Mouse (Mus musculus) megakaryocyte progenitor cell, adult 5-6 weeks (primary cell): Measurements from ENCODE around the gene Tbc1d8. TPM values are rescaled to one million over a fixed set of nuclear protein-coding genes. Genes with fewer than 3 reads are reported as not detected.

Experiments used
- ATAC-seq: replicated peaks from 2 replicates; pipeline ENCODE4 v1.8.0; 2016; ENCODE audit warnings: mild to moderate bottlenecking, moderate TSS enrichment, inconsistent platforms; ENCODE audit not compliant: poor library complexity
- total RNA-seq, 2 experiments: library from RNA; stranded (forward) in 1 of 2; stranded (reverse) in 1 of 2; fragments of 157-497, 149-512 nt in 1 of 2; fragments of 200-1000 nt in 1 of 2; gene quantifications; 2 replicates each; pipeline versions ENCODE4 v1.2.3 to v1.2.4; 2015 to 2017

Tbc1d8 gene
- total RNA-seq, 2 experiments from 2014 or later: 15.9 to 27.7 TPM

- no peak for ATAC-seq
Measured at GRCm38 (mm10) chr1:39368267-39368841, 110.2 kb downstream of the Tbc1d8 start.

- peak; percentile 98 for ATAC-seq
Measured at GRCm38 (mm10) chr1:39367601-39368266, 110.8 kb downstream of the Tbc1d8 start, which contains the start of gene Rpl31. TSS of gene Rpl31 (plus strand) at chr1:39367842.

GRCm38 (mm10) chr1:39367045-39367444 is 111.5 kb downstream of the Tbc1d8 start:
- ATAC-seq: no peak

GRCm38 (mm10) chr1:39365562-39365961 is 113.0 kb downstream of the Tbc1d8 start:
- ATAC-seq: no peak

GRCm38 (mm10) chr1:39362515-39362893 is 116.1 kb downstream of the Tbc1d8 start:
- peak; percentile 63 for ATAC-seq

GRCm38 (mm10) chr1:39361754-39362514 is 116.6 kb downstream of the Tbc1d8 start:
- ATAC-seq: peak; percentile 48

- ATAC-seq: no peak
Measured at GRCm38 (mm10) chr1:39349427-39349826, 129.1 kb downstream of the Tbc1d8 start.

GRCm38 (mm10) chr1:39349001-39349400 is 129.6 kb downstream of the Tbc1d8 start:
- ATAC-seq: peak; percentile 68

- no peak for ATAC-seq
Measured at GRCm38 (mm10) chr1:39344981-39345600, 133.5 kb downstream of the Tbc1d8 start.

- no peak for ATAC-seq
Measured at GRCm38 (mm10) chr1:39343242-39343641, 135.3 kb downstream of the Tbc1d8 start.

GRCm38 (mm10) chr1:39341807-39342206 is 136.7 kb downstream of the Tbc1d8 start:
- ATAC-seq: no peak

GRCm38 (mm10) chr1:39340647-39341046 is 137.9 kb downstream of the Tbc1d8 start:
- ATAC-seq: peak; percentile 87

GRCm38 (mm10) chr1:39340156-39340555 is 138.4 kb downstream of the Tbc1d8 start:
- no peak for ATAC-seq

GRCm38 (mm10) chr1:39339455-39339854 is 139.1 kb downstream of the Tbc1d8 start:
- ATAC-seq: no peak

GRCm38 (mm10) chr1:39338831-39339230 is 139.7 kb downstream of the Tbc1d8 start:
- ATAC-seq: no peak

GRCm38 (mm10) chr1:39336788-39337187 is 141.8 kb downstream of the Tbc1d8 start:
- no peak for ATAC-seq

- no peak for ATAC-seq
Measured at GRCm38 (mm10) chr1:39335561-39336196, 142.9 kb downstream of the Tbc1d8 start.

- ATAC-seq: no peak
Measured at GRCm38 (mm10) chr1:39332456-39332855, 146.1 kb downstream of the Tbc1d8 start.

- ATAC-seq: no peak
Measured at GRCm38 (mm10) chr1:39330857-39331594, 147.5 kb downstream of the Tbc1d8 start.

GRCm38 (mm10) chr1:39327546-39327945 is 151.0 kb downstream of the Tbc1d8 start:
- ATAC-seq: no peak
